Mouse (Mus musculus): Measurements from ENCODE around the gene Sept9. TPM values are rescaled to one million over a fixed set of nuclear protein-coding genes. Genes with fewer than 3 reads are reported as not detected.

Gene Sept9
- polyA plus RNA-seq, 1 experiment from 2014 or later: 96.5 TPM

GRCm38 (mm10) chr11:117284721-117285605 is 85.5 kb downstream of the Sept9 start:
- peak overlapping the region; percentile 1 for H3K27ac ChIP-seq
- no peak for DNase-seq (ENCODE audit: low spot score)
- H3K4me1 ChIP-seq (replicated peaks; ENCODE audit: control insufficient read depth, insufficient read depth, low read length): peaks cover 19% of the 10 kb centered on the region; the same call in 1 of the 2 replicates
- no peak overlapping the region for H3K4me2 ChIP-seq (replicated peaks)
- H3K36me3 ChIP-seq (replicated peaks; ENCODE audit: control insufficient read depth, insufficient read depth): no peaks in the 10 kb centered on the region
- H3K27me3 ChIP-seq (ENCODE audit: control insufficient read depth, insufficient read depth, low read length): no peaks in the 10 kb centered on the region
- H3K9ac ChIP-seq: peak overlapping the region; percentile 11; the same call in 1 of the 2 replicates
- no peak overlapping the region for H3K4me3 ChIP-seq (replicated peaks; ENCODE audit: low read length)
- no peak for ATAC-seq (ENCODE audit: low FRiP score)
- 37% methylated on average over 19 of the region's 19 CpGs for WGBS
- no peaks in the 10 kb centered on the region for H3K9me3 ChIP-seq (ENCODE audit: control insufficient read depth, low read length)

GRCm38 (mm10) chr11:117285606-117285931 is 86.1 kb downstream of the Sept9 start:
- DNase-seq (ENCODE audit: low spot score): no peak
- no peak overlapping the region for H3K4me3 ChIP-seq (replicated peaks; ENCODE audit: low read length)
- peaks cover 15% of the 10 kb centered on the region; the same call in 1 of the 2 replicates for H3K4me1 ChIP-seq (replicated peaks; ENCODE audit: control insufficient read depth, insufficient read depth, low read length)
- no peak overlapping the region for H3K9ac ChIP-seq
- no peaks in the 10 kb centered on the region for H3K27me3 ChIP-seq (ENCODE audit: control insufficient read depth, insufficient read depth, low read length)
- H3K9me3 ChIP-seq (ENCODE audit: control insufficient read depth, low read length): no peaks in the 10 kb centered on the region
- WGBS: 66% methylated on average over 10 of the region's 10 CpGs
- H3K4me2 ChIP-seq (replicated peaks): no peak overlapping the region
- no peak overlapping the region; the same call in 1 of the 2 replicates for H3K27ac ChIP-seq
- H3K36me3 ChIP-seq (replicated peaks; ENCODE audit: control insufficient read depth, insufficient read depth): no peaks in the 10 kb centered on the region
- no peak for ATAC-seq (ENCODE audit: low FRiP score)

GRCm38 (mm10) chr11:117287792-117288191 is 88.3 kb downstream of the Sept9 start:
- Histone ChIP-seq H3K9me3 (ENCODE audit: control insufficient read depth, low read length) (no peaks in the 10 kb centered on the region), H3K4me1 (replicated peaks; ENCODE audit: control insufficient read depth, insufficient read depth, low read length) (peaks cover 15% of the 10 kb centered on the region; the same call in 1 of the 2 replicates), H3K27me3 (ENCODE audit: control insufficient read depth, insufficient read depth, low read length) (no peaks in the 10 kb centered on the region), H3K27ac (no peak overlapping the region), H3K4me3 (replicated peaks; ENCODE audit: low read length) (no peak overlapping the region), H3K36me3 (replicated peaks; ENCODE audit: control insufficient read depth, insufficient read depth) (no peaks in the 10 kb centered on the region), H3K9ac (no peak overlapping the region), H3K4me2 (replicated peaks) (no peak overlapping the region)
- DNase-seq (ENCODE audit: low spot score) (no peak), ATAC-seq (ENCODE audit: low FRiP score) (no peak)
- 91% methylated on average over 3 of the region's 3 CpGs for WGBS

- Histone ChIP-seq H3K9me3 (ENCODE audit: control insufficient read depth, low read length) (no peaks in the 10 kb centered on the region), H3K27me3 (ENCODE audit: control insufficient read depth, insufficient read depth, low read length) (no peaks in the 10 kb centered on the region), H3K4me2 (replicated peaks) (no peak overlapping the region), H3K9ac (no peak overlapping the region), H3K27ac (no peak overlapping the region), H3K4me1 (replicated peaks; ENCODE audit: control insufficient read depth, insufficient read depth, low read length) (peaks cover 15% of the 10 kb centered on the region; the same call in 1 of the 2 replicates), H3K4me3 (replicated peaks; ENCODE audit: low read length) (no peak overlapping the region), H3K36me3 (replicated peaks; ENCODE audit: control insufficient read depth, insufficient read depth) (no peaks in the 10 kb centered on the region)
- DNase-seq (ENCODE audit: low spot score) (no peak), ATAC-seq (ENCODE audit: low FRiP score) (no peak)
- WGBS: 81% methylated on average over 8 of the region's 8 CpGs
Observed at GRCm38 (mm10) chr11:117288765-117289164, 89.3 kb downstream of the Sept9 start.

- H3K4me1 ChIP-seq (replicated peaks; ENCODE audit: control insufficient read depth, insufficient read depth, low read length): peaks cover 20% of the 10 kb centered on the region
Observed at GRCm38 (mm10) chr11:117291271-117292059, 92.0 kb downstream of the Sept9 start.

GRCm38 (mm10) chr11:117292446-117292845 is 93.0 kb downstream of the Sept9 start:
- no peak overlapping the region for H3K4me2 ChIP-seq (replicated peaks)
- no peak for ATAC-seq (ENCODE audit: low FRiP score)
- H3K4me1 ChIP-seq (replicated peaks; ENCODE audit: control insufficient read depth, insufficient read depth, low read length): peaks cover 21% of the 10 kb centered on the region
- 89% methylated on average over 11 of the region's 11 CpGs for WGBS
- DNase-seq (ENCODE audit: low spot score): no peak
- H3K27me3 ChIP-seq (ENCODE audit: control insufficient read depth, insufficient read depth, low read length): no peaks in the 10 kb centered on the region
- H3K9ac ChIP-seq: no peak overlapping the region
- H3K9me3 ChIP-seq (ENCODE audit: control insufficient read depth, low read length): no peaks in the 10 kb centered on the region
- no peak overlapping the region for H3K4me3 ChIP-seq (replicated peaks; ENCODE audit: low read length)
- H3K27ac ChIP-seq: no peak overlapping the region
- no peaks in the 10 kb centered on the region for H3K36me3 ChIP-seq (replicated peaks; ENCODE audit: control insufficient read depth, insufficient read depth)

More at GRCm38 (mm10) chr11:117291271-117292059, 92.0 kb downstream of the Sept9 start:
- DNase-seq (ENCODE audit: low spot score): no peak
- Histone ChIP-seq H3K27me3 (ENCODE audit: control insufficient read depth, insufficient read depth, low read length) (no peaks in the 10 kb centered on the region), H3K9ac (no peak overlapping the region), H3K36me3 (replicated peaks; ENCODE audit: control insufficient read depth, insufficient read depth) (no peaks in the 10 kb centered on the region), H3K27ac (no peak overlapping the region), H3K4me3 (replicated peaks; ENCODE audit: low read length) (no peak overlapping the region), H3K4me2 (replicated peaks) (no peak overlapping the region), H3K9me3 (ENCODE audit: control insufficient read depth, low read length) (no peaks in the 10 kb centered on the region)
- ATAC-seq (ENCODE audit: low FRiP score): no peak
- WGBS: 92% methylated on average over 30 of the region's 30 CpGs

- Histone ChIP-seq H3K4me1 (replicated peaks; ENCODE audit: control insufficient read depth, insufficient read depth, low read length) (peaks cover 21% of the 10 kb centered on the region), H3K4me2 (replicated peaks) (no peak overlapping the region), H3K27me3 (ENCODE audit: control insufficient read depth, insufficient read depth, low read length) (no peaks in the 10 kb centered on the region), H3K36me3 (replicated peaks; ENCODE audit: control insufficient read depth, insufficient read depth) (no peaks in the 10 kb centered on the region), H3K27ac (no peak overlapping the region), H3K4me3 (replicated peaks; ENCODE audit: low read length) (no peak overlapping the region), H3K9ac (no peak overlapping the region), H3K9me3 (ENCODE audit: control insufficient read depth, low read length) (no peaks in the 10 kb centered on the region)
- ATAC-seq (ENCODE audit: low FRiP score) (no peak), DNase-seq (ENCODE audit: low spot score) (no peak)
- 44% methylated on average over 6 of the region's 7 CpGs for WGBS
Observed at GRCm38 (mm10) chr11:117295266-117295665, 95.8 kb downstream of the Sept9 start.

- WGBS: 70% methylated on average over 4 of the region's 4 CpGs
- ATAC-seq (ENCODE audit: low FRiP score): no peak
- H3K4me1 ChIP-seq (replicated peaks; ENCODE audit: control insufficient read depth, insufficient read depth, low read length): peaks cover 21% of the 10 kb centered on the region
- H3K27me3 ChIP-seq (ENCODE audit: control insufficient read depth, insufficient read depth, low read length): no peaks in the 10 kb centered on the region
- no peaks in the 10 kb centered on the region for H3K9me3 ChIP-seq (ENCODE audit: control insufficient read depth, low read length)
- no peak overlapping the region for H3K4me3 ChIP-seq (replicated peaks; ENCODE audit: low read length)
- no peak overlapping the region for H3K4me2 ChIP-seq (replicated peaks)
- peak overlapping the region; percentile 3; the same call in 1 of the 2 replicates for H3K9ac ChIP-seq
- peak overlapping the region; percentile 21; the same call in 1 of the 2 replicates for H3K27ac ChIP-seq
- DNase-seq (ENCODE audit: low spot score): no peak
- H3K36me3 ChIP-seq (replicated peaks; ENCODE audit: control insufficient read depth, insufficient read depth): no peaks in the 10 kb centered on the region
Observed at GRCm38 (mm10) chr11:117296116-117296499, 96.6 kb downstream of the Sept9 start.

Measured in hindbrain, embryonic 14.5 days (tissue).